Mouse (Mus musculus): ENCODE results near the gene Adcy5. TPM values are rescaled to one million over a fixed set of nuclear protein-coding genes. Genes with fewer than 3 reads are reported as not detected.

Adcy5 gene
- polyA plus RNA-seq, 1 experiment from 2014 or later, result 0.15 TPM

DNA sequence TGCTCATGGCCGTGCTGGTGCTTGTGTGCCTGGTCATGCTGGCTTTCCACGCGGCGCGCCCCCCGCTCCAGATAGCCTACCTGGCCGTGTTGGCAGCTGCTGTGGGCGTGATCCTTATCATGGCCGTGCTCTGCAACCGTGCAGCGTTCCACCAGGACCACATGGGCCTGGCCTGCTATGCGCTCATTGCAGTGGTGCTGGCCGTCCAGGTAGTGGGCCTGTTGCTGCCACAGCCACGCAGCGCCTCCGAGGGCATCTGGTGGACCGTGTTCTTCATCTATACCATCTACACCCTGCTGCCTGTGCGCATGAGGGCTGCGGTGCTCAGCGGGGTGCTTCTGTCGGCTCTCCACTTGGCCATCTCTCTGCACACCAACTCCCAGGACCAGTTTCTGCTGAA, 2.2 kb downstream of the Adcy5 start:
- Histone ChIP-seq H3K36me3 (no peaks in the 10 kb centered on the region), H3K27me3 (peaks cover 88% of the 10 kb centered on the region), H3K4me1 (replicated peaks) (peaks cover 15% of the 10 kb centered on the region), H3K4me2 (no peak overlapping the region), H3K9ac (no peak overlapping the region), H3K27ac (no peak overlapping the region), H3K4me3 (replicated peaks) (no peak overlapping the region), H3K9me3 (replicated peaks) (no peaks in the 10 kb centered on the region)
- no peak for ATAC-seq (ENCODE audit: low read depth)
- 64% methylated on average over 21 of the region's 21 CpGs for WGBS (ENCODE audit: insufficient replicate concordance)
- DNase-seq, result no peak

DNA sequence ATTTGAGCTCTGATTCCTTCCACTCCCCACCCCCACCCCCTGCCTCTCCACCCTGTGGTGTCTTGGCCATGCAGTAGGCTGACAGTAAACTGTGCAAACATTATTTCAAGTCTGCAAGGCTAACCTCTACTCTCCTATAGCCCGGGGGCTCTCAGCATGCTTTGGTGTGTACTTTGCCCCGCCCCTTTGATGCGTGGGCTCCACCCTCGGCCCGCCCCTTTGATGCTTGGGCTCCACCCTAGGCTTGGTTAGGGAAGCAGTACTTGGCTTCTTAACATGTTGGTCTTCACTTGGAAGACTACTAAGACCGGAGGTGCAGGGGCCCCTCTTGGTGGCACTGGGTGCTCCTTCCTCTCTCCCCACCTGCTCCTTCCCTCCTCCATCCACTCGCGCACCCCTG, 4.9 kb downstream of the Adcy5 start:
- Histone ChIP-seq H3K27me3 (peaks cover 67% of the 10 kb centered on the region), H3K36me3 (no peaks in the 10 kb centered on the region), H3K4me1 (replicated peaks) (peaks cover 15% of the 10 kb centered on the region), H3K9ac (no peak overlapping the region), H3K4me3 (replicated peaks) (no peak overlapping the region), H3K4me2 (no peak overlapping the region), H3K9me3 (replicated peaks) (no peaks in the 10 kb centered on the region), H3K27ac (no peak overlapping the region)
- ATAC-seq (ENCODE audit: low read depth), result no peak
- peak; percentile 2 for DNase-seq
- 41% methylated on average over 8 of the region's 8 CpGs for WGBS (ENCODE audit: insufficient replicate concordance)

DNA sequence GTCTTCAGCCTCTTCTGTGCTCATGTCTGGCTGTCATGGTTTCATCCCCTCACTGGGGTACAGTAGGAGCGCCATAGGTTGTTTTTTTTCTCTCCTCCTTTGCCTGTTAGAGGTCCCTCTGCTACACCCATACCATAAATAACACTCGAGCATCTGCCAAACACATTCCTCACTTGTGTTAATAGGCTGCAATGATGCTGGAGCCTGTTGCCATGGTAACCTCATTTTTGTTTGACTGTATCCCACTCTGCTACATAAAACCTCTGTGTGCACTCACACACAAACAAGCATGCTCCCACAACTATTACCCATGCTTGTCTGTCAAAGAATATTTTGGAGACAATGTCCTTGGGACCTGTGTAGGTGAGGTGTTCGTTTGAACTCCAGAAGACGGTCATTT, 5.3 kb downstream of the Adcy5 start:
- no peak overlapping the region for H3K4me3 ChIP-seq (replicated peaks)
- peaks cover 67% of the 10 kb centered on the region for H3K27me3 ChIP-seq
- H3K27ac ChIP-seq, result no peak overlapping the region
- 59% methylated on average over 4 of the region's 4 CpGs for WGBS (ENCODE audit: insufficient replicate concordance)
- DNase-seq (no peak), ATAC-seq (ENCODE audit: low read depth) (no peak)
- H3K9me3 ChIP-seq (replicated peaks), result no peaks in the 10 kb centered on the region
- H3K9ac ChIP-seq, result no peak overlapping the region
- H3K4me1 ChIP-seq (replicated peaks), result peaks cover 14% of the 10 kb centered on the region
- no peak overlapping the region for H3K4me2 ChIP-seq
- H3K36me3 ChIP-seq, result no peaks in the 10 kb centered on the region

DNA sequence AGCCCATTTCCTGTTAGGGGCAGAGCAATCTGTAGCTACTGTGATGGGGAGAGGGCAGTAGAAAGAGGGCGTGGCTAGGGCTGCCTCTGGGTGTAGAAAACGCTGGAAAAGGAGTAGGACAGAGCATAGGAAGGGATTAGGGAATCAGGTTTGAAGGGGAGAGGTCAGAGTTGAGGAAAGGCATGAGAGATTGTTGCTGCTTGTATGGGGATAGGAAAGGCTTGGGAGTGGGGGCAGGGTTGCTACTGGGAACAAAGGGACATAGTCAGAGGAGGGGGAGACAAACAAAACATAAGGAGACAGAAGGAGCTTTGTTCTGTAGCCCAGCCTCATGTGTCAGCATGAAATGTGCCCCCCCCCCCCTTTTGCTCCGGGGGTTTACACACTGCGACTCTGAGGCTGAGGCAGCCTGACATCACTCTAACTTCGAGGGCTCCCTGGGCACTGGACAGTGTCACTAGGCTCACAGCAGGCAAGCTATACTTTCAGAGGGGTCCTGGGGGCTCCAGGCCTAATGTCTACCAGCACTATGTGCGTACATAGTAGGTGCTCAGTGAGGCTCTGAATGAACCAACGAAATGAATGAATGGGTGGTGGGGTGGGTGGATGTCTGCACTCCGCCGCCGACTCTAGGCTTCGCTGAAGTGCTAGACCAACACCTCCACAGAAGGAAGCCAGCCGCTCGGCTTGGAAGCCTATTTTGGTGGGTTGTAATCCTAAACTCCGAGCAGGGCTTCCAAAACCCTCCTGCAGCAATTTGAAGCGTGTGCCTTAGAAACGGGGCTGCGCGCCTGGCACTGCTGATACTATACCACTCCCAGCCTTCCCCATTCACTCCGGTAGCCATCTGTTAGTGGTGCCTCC, 9.9 kb downstream of the Adcy5 start:
- ATAC-seq (ENCODE audit: low read depth) (no peak), DNase-seq (no peak)
- no peak overlapping the region for H3K27ac ChIP-seq
- no peak overlapping the region for H3K4me2 ChIP-seq
- H3K9ac ChIP-seq, result no peak overlapping the region
- H3K9me3 ChIP-seq (replicated peaks), result no peaks in the 10 kb centered on the region
- no peak overlapping the region for H3K4me3 ChIP-seq (replicated peaks)
- WGBS (ENCODE audit: insufficient replicate concordance), result 41% methylated on average over 19 of the region's 19 CpGs
- H3K4me1 ChIP-seq (replicated peaks), result no peaks in the 10 kb centered on the region
- H3K27me3 ChIP-seq, result peaks cover 25% of the 10 kb centered on the region
- H3K36me3 ChIP-seq, result no peaks in the 10 kb centered on the region

DNA sequence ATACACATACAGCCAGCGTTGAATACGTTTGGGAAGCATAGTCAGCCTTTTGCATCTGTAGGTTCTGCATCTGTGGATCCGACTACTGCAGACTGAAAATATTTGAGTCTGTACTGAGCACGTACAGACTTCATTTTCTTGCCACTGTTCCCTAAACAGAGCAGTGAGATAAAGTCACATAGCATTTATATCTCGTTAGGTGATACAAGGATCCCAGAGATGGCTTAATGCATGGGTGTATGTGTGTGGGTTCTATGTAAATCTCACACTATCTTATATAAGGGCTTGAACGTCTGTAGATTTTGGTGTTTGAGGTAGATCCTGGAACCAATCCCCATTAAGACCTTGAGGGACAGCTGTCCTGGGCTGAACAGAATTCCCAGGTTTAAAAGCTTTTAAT, 10.7 kb downstream of the Adcy5 start:
- DNase-seq, result no peak
- Histone ChIP-seq H3K4me3 (replicated peaks) (no peak overlapping the region), H3K27me3 (peaks cover 18% of the 10 kb centered on the region), H3K9me3 (replicated peaks) (no peaks in the 10 kb centered on the region), H3K4me1 (replicated peaks) (no peaks in the 10 kb centered on the region), H3K4me2 (no peak overlapping the region), H3K36me3 (no peaks in the 10 kb centered on the region), H3K27ac (no peak overlapping the region), H3K9ac (no peak overlapping the region)
- 66% methylated on average over 6 of the region's 6 CpGs for WGBS (ENCODE audit: insufficient replicate concordance)
- ATAC-seq (ENCODE audit: low read depth), result no peak

DNA sequence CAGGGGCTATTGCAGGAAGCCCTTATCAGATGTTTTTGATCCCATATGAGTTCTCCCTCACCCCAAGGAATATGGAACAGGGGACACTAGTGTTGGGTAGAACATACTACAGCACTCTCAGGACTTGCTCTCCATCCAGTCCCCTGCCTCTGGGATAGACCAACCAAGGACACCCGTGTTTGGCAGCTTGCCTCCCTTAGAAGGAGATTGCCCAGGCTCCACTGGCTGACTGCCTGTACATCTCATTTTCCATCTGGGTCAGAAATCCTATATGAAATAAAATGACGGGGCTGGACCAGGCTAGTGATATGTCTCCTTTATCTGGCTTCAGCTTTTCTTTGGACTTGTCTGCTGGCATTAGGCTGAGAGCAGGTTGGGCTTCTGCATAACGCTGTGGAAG, 11.1 kb downstream of the Adcy5 start:
- Histone ChIP-seq H3K9ac (no peak overlapping the region), H3K27ac (no peak overlapping the region), H3K36me3 (no peaks in the 10 kb centered on the region), H3K4me2 (no peak overlapping the region), H3K27me3 (peaks cover 14% of the 10 kb centered on the region), H3K9me3 (replicated peaks) (no peaks in the 10 kb centered on the region), H3K4me3 (replicated peaks) (no peak overlapping the region), H3K4me1 (replicated peaks) (no peaks in the 10 kb centered on the region)
- ATAC-seq (ENCODE audit: low read depth) (no peak), DNase-seq (no peak)
- 60% methylated on average over 3 of the region's 3 CpGs for WGBS (ENCODE audit: insufficient replicate concordance)

DNA sequence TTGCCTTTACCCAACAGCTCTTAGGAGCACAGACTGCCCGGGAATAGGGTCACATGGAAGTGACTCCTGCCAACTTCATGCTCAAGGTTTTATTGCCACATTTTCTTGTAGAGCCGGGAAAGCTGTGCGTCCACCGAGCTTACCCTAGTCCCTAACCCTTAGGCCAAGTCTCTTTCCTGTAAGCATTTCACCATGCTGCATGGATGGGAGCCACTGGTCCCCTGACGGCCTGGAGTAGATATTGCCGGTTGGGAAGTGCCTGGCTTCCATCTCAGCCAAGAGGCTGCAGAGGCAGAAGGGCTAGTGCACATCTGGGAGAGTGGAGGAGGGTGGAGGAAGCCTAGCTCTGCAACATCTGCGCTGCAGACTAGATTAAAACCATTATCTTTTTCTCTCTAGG, 14.8 kb downstream of the Adcy5 start:
- no peak for ATAC-seq (ENCODE audit: low read depth)
- DNase-seq, result no peak
- no peak overlapping the region for H3K4me2 ChIP-seq
- H3K27me3 ChIP-seq, result peaks cover 9% of the 10 kb centered on the region; the same call in 1 of the 2 replicates
- H3K4me1 ChIP-seq (replicated peaks), result no peaks in the 10 kb centered on the region
- H3K9ac ChIP-seq, result no peak overlapping the region
- H3K4me3 ChIP-seq (replicated peaks), result no peak overlapping the region
- no peaks in the 10 kb centered on the region for H3K36me3 ChIP-seq
- 58% methylated on average over 7 of the region's 7 CpGs for WGBS (ENCODE audit: insufficient replicate concordance)
- H3K27ac ChIP-seq, result no peak overlapping the region
- H3K9me3 ChIP-seq (replicated peaks), result no peaks in the 10 kb centered on the region

DNA sequence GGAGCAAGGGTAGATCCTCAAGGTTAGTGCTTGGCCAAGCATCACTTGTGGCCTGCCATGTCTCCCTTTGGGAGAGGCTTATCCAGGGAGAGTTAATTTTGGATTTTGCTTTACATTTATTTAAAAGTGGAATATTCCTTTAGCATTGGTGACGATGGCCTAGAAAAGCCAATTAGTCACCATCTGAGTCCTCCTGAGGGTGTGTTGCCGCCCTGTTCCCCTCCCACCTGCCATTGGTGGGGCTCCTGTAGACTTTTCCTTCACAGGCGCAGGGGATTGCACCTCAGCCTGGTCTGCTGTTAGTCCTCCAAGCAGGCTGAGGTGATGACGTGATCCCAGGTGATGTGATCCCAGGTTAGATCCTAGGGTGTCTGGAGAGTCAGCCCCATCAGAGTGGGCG, 17.5 kb downstream of the Adcy5 start:
- 46% methylated on average over 5 of the region's 5 CpGs for WGBS (ENCODE audit: insufficient replicate concordance)
- H3K4me2 ChIP-seq, result no peak overlapping the region
- DNase-seq (no peak), ATAC-seq (ENCODE audit: low read depth) (no peak)
- H3K27me3 ChIP-seq, result no peaks in the 10 kb centered on the region
- H3K9me3 ChIP-seq (replicated peaks), result no peaks in the 10 kb centered on the region
- no peaks in the 10 kb centered on the region for H3K4me1 ChIP-seq (replicated peaks)
- H3K36me3 ChIP-seq, result no peaks in the 10 kb centered on the region
- H3K4me3 ChIP-seq (replicated peaks), result no peak overlapping the region
- no peak overlapping the region for H3K9ac ChIP-seq
- H3K27ac ChIP-seq, result no peak overlapping the region

DNA sequence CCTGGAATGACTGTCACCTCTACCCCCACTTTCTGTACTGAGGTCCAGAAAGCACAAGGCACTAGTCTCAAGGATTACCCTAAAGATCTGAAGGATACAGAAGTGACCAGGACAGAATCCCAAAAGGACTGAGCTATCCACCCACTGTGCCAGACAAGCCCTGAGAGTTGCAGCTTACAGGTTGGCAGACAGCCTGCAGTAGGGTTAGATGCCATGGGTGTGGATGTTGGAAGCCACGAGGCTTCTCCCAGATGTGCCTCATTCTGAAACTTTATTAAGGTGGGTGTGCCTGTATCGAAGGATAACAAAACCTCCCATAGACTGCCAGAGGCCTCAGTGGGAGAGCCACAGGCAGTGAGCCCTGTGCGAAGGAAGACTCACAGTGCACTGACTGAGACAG, 23.8 kb downstream of the Adcy5 start:
- ATAC-seq (ENCODE audit: low read depth), result no peak
- H3K9ac ChIP-seq, result no peak overlapping the region
- WGBS (ENCODE audit: insufficient replicate concordance), result 60% methylated on average over 3 of the region's 3 CpGs

DNA sequence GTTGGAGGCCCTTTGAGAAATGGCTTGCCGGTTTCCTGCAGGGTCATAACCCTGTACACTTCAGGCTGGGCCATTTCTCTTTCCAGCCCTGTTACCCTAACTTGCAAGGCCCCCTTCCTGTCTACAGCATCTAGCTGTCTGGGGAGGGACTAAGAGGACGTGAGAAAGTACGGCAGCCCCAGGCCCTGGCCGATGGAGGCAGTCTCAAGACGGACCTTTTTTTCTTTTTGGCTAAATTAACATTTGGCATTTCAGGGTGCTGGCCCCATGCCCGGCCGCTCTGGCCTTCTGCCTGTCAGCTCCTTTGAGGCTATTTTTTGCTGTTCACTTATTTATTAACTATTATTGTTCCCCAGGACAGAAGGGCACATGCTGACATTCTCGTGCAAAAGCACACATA, 24.4 kb downstream of the Adcy5 start:
- no peak for ATAC-seq (ENCODE audit: low read depth)
- no peak overlapping the region for H3K9ac ChIP-seq
- H3K9me3 ChIP-seq (replicated peaks), result no peaks in the 10 kb centered on the region
- no peak overlapping the region for H3K4me3 ChIP-seq (replicated peaks)
- DNase-seq, result no peak
- 63% methylated on average over 8 of the region's 8 CpGs for WGBS (ENCODE audit: insufficient replicate concordance)
- no peak overlapping the region for H3K4me2 ChIP-seq
- no peak overlapping the region for H3K27ac ChIP-seq
- no peaks in the 10 kb centered on the region for H3K27me3 ChIP-seq
- H3K4me1 ChIP-seq (replicated peaks), result no peaks in the 10 kb centered on the region
- H3K36me3 ChIP-seq, result no peaks in the 10 kb centered on the region

More for the DNA sequence above, 23.8 kb downstream of the Adcy5 start:
- Histone ChIP-seq H3K36me3 (no peaks in the 10 kb centered on the region), H3K27me3 (no peaks in the 10 kb centered on the region), H3K9me3 (replicated peaks) (no peaks in the 10 kb centered on the region), H3K27ac (no peak overlapping the region), H3K4me3 (replicated peaks) (no peak overlapping the region), H3K4me2 (no peak overlapping the region), H3K4me1 (replicated peaks) (no peaks in the 10 kb centered on the region)
- DNase-seq, result no peak

DNA sequence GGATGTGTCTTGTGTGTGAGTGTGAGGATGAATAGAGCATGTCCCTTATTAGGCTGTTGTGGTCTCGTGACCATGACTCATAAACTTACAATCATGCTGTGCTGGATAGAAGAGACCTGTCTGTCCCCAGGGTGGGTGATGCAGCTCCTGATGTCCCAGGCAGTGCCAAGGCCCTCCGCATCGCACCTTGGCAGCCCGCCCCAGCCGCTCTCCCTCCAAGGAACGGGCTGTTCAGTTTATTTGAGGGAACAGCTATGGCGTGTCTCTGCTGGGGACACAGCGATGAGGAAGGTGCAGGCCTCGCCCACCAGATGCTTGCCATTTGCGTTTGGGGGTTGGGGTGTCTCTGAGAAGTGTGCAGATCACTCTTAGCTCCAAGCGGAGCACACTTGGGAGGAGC, 28.5 kb downstream of the Adcy5 start:
- no peaks in the 10 kb centered on the region for H3K9me3 ChIP-seq (replicated peaks)
- H3K36me3 ChIP-seq, result no peaks in the 10 kb centered on the region
- DNase-seq, result no peak

DNA sequence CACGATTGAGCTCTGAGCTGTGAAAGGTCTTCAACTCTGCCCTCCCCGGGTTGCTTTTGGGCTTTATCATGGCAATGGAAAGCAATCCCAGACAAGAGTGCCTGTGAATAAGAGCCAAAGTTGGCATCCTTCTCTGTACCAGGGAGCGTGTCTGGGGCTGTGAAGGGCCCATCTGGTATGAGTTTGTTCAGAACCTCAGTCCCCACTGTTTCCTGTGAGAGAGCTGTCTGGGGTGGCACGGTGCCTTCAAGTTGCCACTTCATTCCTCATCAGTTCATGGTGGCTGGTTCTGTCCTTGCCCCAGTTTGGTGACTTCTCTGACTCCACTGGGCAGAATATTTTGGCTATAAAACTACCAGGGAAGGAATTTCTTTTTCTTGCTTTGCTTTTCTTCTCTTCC, 33.4 kb downstream of the Adcy5 start:
- H3K9me3 ChIP-seq (replicated peaks), result no peaks in the 10 kb centered on the region
- no peaks in the 10 kb centered on the region for H3K27me3 ChIP-seq
- no peak overlapping the region for H3K4me2 ChIP-seq
- H3K4me3 ChIP-seq (replicated peaks), result no peak overlapping the region
- H3K4me1 ChIP-seq (replicated peaks), result no peaks in the 10 kb centered on the region
- ATAC-seq (ENCODE audit: low read depth) (no peak), DNase-seq (no peak)
- no peak overlapping the region for H3K9ac ChIP-seq
- H3K27ac ChIP-seq, result no peak overlapping the region
- 64% methylated on average over 4 of the region's 4 CpGs for WGBS (ENCODE audit: insufficient replicate concordance)
- no peaks in the 10 kb centered on the region for H3K36me3 ChIP-seq

More for the DNA sequence above, 28.5 kb downstream of the Adcy5 start:
- no peak overlapping the region for H3K9ac ChIP-seq
- H3K4me2 ChIP-seq, result no peak overlapping the region
- H3K4me1 ChIP-seq (replicated peaks), result no peaks in the 10 kb centered on the region
- H3K27ac ChIP-seq, result no peak overlapping the region
- H3K4me3 ChIP-seq (replicated peaks), result no peak overlapping the region
- no peaks in the 10 kb centered on the region for H3K27me3 ChIP-seq
- WGBS (ENCODE audit: insufficient replicate concordance), result 53% methylated on average over 11 of the region's 11 CpGs
- ATAC-seq (ENCODE audit: low read depth), result no peak

All from liver, embryonic 13.5 days (tissue).